Mouse (Mus musculus): ENCODE results near the gene Timm9. TPM values are rescaled to one million over a fixed set of nuclear protein-coding genes. Genes with fewer than 3 reads are reported as not detected.
"Not testable (repeated sequence)": the region's sequence is repeated elsewhere in the genome, so short reads cannot be mapped to it uniquely, and the experiment has no call there.

Timm9 gene
- polyA plus RNA-seq, 2 experiments from 2014 or later: 37.7 to 41.5 TPM

GRCm38 (mm10) chr12:71104275-71104674, 32.2 kb downstream of the Timm9 start:
- ATAC-seq: not testable (repeated sequence)

- ATAC-seq: no peak
Observed at GRCm38 (mm10) chr12:71086331-71086730, 50.2 kb downstream of the Timm9 start.

Other genes starting within 250 kb of the Timm9 start
- gene Actr10, start 198.8 kb downstream of the Timm9 start, polyA plus RNA-seq (2017; shearing (Covaris generic)): 100 to 1,000 TPM; 223 to 263 TPM
- gene Psma3, start 162.1 kb downstream of the Timm9 start, polyA plus RNA-seq (2017; shearing (Covaris generic)): 100 to 1,000 TPM; 319 to 401 TPM
- gene Arid4a, start 120.7 kb downstream of the Timm9 start, polyA plus RNA-seq (2017; shearing (Covaris generic)): 100 to 1,000 TPM; 104 to 130 TPM
- gene Tomm20l, start 25.3 kb downstream of the Timm9 start, polyA plus RNA-seq (2017; shearing (Covaris generic)): not detected
- gene 2700049A03Rik, start 164 bp upstream of the Timm9 start, polyA plus RNA-seq (2017; shearing (Covaris generic)): 10 to 100 TPM in 1 of 2 experiments, 1 to 10 TPM in 1; 7.8 to 13.4 TPM
- gene Dact1, start 173.2 kb upstream of the Timm9 start, polyA plus RNA-seq (2017; shearing (Covaris generic)): not detected

All from CD4-positive, CD25-positive, alpha-beta regulatory T cell, adult 4 months (primary cell).